Mouse (Mus musculus) MEL (cell line): ENCODE results near the gene Cyb5d1. TPM values are rescaled to one million over a fixed set of nuclear protein-coding genes. Genes with fewer than 3 reads are reported as not detected.

Source experiments
- DNase-seq: peaks from one replicate; pipeline ENCODE4 v3.0.0; 2011; ENCODE audit warnings: low read depth, low spot score
- H3K27ac ChIP-seq: 2 replicates; pipeline ENCODE4 v1.5.1; 2012; ENCODE audit warnings: low read depth, mild to moderate bottlenecking, control low read depth, low read length, moderate library complexity; ENCODE audit not compliant: control insufficient read depth
- H3K27me3 ChIP-seq, 2 experiments: fragments of 150-350 bp in 1 of 2; sonication (generic) in 1 of 2; 2 replicates each; pipeline ENCODE4 v1.6.1; 2012; ENCODE audit warnings: low read length in 2 of 2, mild to moderate bottlenecking in 2 of 2, improper control_type of control experiment in 1 of 2, moderate library complexity in 1 of 2; ENCODE audit not compliant: insufficient read depth in 2 of 2, control insufficient read depth in 1 of 2
- H3K36me3 ChIP-seq, 2 experiments: 2 replicates each; pipeline ENCODE4 v1.6.1; 2012 to 2014; ENCODE audit warnings: low read length in 2 of 2, improper control_type of control experiment in 1 of 2, inconsistent platforms in 1 of 2, mild to moderate bottlenecking in 1 of 2; ENCODE audit not compliant: insufficient read depth in 2 of 2, control insufficient read depth in 1 of 2
- H3K4me1 ChIP-seq, 2 experiments: fragments of 150-350 bp in 1 of 2; sonication (generic) in 1 of 2; 2 replicates each; pipeline ENCODE4 v1.6.1; 2012; ENCODE audit warnings: low read length in 2 of 2, improper control_type of control experiment in 1 of 2, mild to moderate bottlenecking in 1 of 2; ENCODE audit not compliant: insufficient read depth in 2 of 2, control insufficient read depth in 1 of 2
- H3K4me3 ChIP-seq, 2 experiments: fragments of 150-350 bp in 1 of 2; sonication (generic) in 1 of 2; 2 replicates each; pipeline ENCODE4 v1.5.1; 2012; ENCODE audit warnings: low read depth in 2 of 2, low read length in 2 of 2, mild to moderate bottlenecking in 2 of 2, moderate library complexity in 2 of 2, control low read depth in 1 of 2, improper control_type of control experiment in 1 of 2; ENCODE audit not compliant: control insufficient read depth in 1 of 2, insufficient read depth in 1 of 2
- H3K79me2 ChIP-seq: 2 replicates; pipeline ENCODE4 v1.6.1; 2012; ENCODE audit warnings: mild to moderate bottlenecking, low read length, moderate library complexity; ENCODE audit not compliant: control insufficient read depth, poor library complexity, insufficient read depth
- H3K9ac ChIP-seq: 2 replicates; pipeline ENCODE4 v1.6.1; 2012; ENCODE audit warnings: low read depth, mild to moderate bottlenecking, control low read depth, low read length, moderate library complexity; ENCODE audit not compliant: control insufficient read depth, poor library complexity, severe bottlenecking
- H3K9me3 ChIP-seq: fragments of 150-350 bp; sonication (generic); replicated peaks from 2 replicates; pipeline ENCODE4 v1.6.1; 2012; ENCODE audit warnings: mild to moderate bottlenecking, low read length, improper control_type of control experiment, moderate library complexity; ENCODE audit not compliant: insufficient read depth
- BHLHE40 ChIP-seq: IDR thresholded peaks from 2 replicates; pipeline ENCODE4 v1.6.1; 2012; ENCODE audit warnings: low read depth, mild to moderate bottlenecking, inconsistent platforms, low read length, improper control_type of control experiment, borderline replicate concordance
- CHD1 ChIP-seq: IDR thresholded peaks from 2 replicates; pipeline ENCODE4 v1.6.1; 2012; ENCODE audit warnings: low read depth, mild to moderate bottlenecking, inconsistent platforms, low read length, improper control_type of control experiment
- CHD2 ChIP-seq: IDR thresholded peaks from 2 replicates; pipeline ENCODE4 v1.6.1; 2011; ENCODE audit warnings: low read length, improper control_type of control experiment
- CTCF ChIP-seq, 3 experiments: IDR thresholded peaks in 2 of 3; conservative IDR thresholded peaks in 1 of 3; 2 replicates each; pipeline ENCODE4 v1.5.1; 2011 to 2012; ENCODE audit warnings: low read length in 3 of 3, low read depth in 2 of 3, mild to moderate bottlenecking in 2 of 3, improper control_type of control experiment in 1 of 3, inconsistent platforms in 1 of 3, mixed read lengths in 1 of 3, moderate library complexity in 1 of 3; ENCODE audit not compliant: control insufficient read depth in 1 of 3, insufficient read depth in 1 of 3, poor library complexity in 1 of 3, severe bottlenecking in 1 of 3
- E2F4 ChIP-seq: IDR thresholded peaks from 2 replicates; pipeline ENCODE4 v1.6.1; 2011; ENCODE audit warnings: low read depth, low read length, improper control_type of control experiment, borderline replicate concordance
- ELF1 ChIP-seq: IDR thresholded peaks from 2 replicates; pipeline ENCODE4 v1.6.1; 2014; ENCODE audit warnings: low read depth, mild to moderate bottlenecking, inconsistent platforms, low read length, improper control_type of control experiment, moderate library complexity
- EP300 ChIP-seq, 2 experiments: IDR thresholded peaks; 2 replicates each; pipeline ENCODE4 v1.6.1; 2011; ENCODE audit warnings: improper control_type of control experiment in 2 of 2, low read length in 2 of 2, low read depth in 1 of 2, mild to moderate bottlenecking in 1 of 2
- GABPA ChIP-seq: IDR thresholded peaks from 2 replicates; pipeline ENCODE4 v1.6.1; 2012; ENCODE audit warnings: low read depth, mild to moderate bottlenecking, inconsistent platforms, low read length, improper control_type of control experiment, moderate library complexity
- GATA1 ChIP-seq: IDR thresholded peaks from 2 replicates; pipeline ENCODE4 v1.6.1; 2011; ENCODE audit warnings: low read depth, low read length, improper control_type of control experiment
- HCFC1 ChIP-seq: IDR thresholded peaks from 2 replicates; pipeline ENCODE4 v1.6.1; 2012; ENCODE audit warnings: low read depth, mild to moderate bottlenecking, inconsistent platforms, low read length, improper control_type of control experiment, moderate library complexity
- JUND ChIP-seq: IDR thresholded peaks from 2 replicates; pipeline ENCODE4 v1.6.1; 2011; ENCODE audit warnings: low read depth, mild to moderate bottlenecking, improper control_type of control experiment, low read length
- KAT2A ChIP-seq: conservative IDR thresholded peaks from 2 replicates; pipeline ENCODE4 v1.6.1; 2012; ENCODE audit warnings: low read depth, low read length, improper control_type of control experiment, inconsistent platforms
- MAFK ChIP-seq: IDR thresholded peaks from 2 replicates; pipeline ENCODE4 v1.6.1; 2011; ENCODE audit warnings: low read depth, mild to moderate bottlenecking, low read length, improper control_type of control experiment, borderline replicate concordance
- MAX ChIP-seq: IDR thresholded peaks from 2 replicates; pipeline ENCODE4 v1.6.1; 2011; ENCODE audit warnings: low read length, improper control_type of control experiment
- MAZ ChIP-seq: IDR thresholded peaks from 2 replicates; pipeline ENCODE4 v1.6.1; 2012; ENCODE audit warnings: low read depth, mild to moderate bottlenecking, inconsistent platforms, low read length, improper control_type of control experiment
- MEF2A ChIP-seq: IDR thresholded peaks from 2 replicates; pipeline ENCODE4 v1.6.1; 2014; ENCODE audit warnings: low read depth, mild to moderate bottlenecking, inconsistent platforms, low read length, improper control_type of control experiment; ENCODE audit not compliant: poor library complexity, insufficient replicate concordance, severe bottlenecking; ENCODE audit errors: extremely low read depth
- MXI1 ChIP-seq: IDR thresholded peaks from 2 replicates; pipeline ENCODE4 v1.6.1; 2011; ENCODE audit warnings: mild to moderate bottlenecking, low read depth, low read length, improper control_type of control experiment
- MYC ChIP-seq: IDR thresholded peaks from 2 replicates; pipeline ENCODE4 v1.6.1; 2011; ENCODE audit warnings: low read depth, mild to moderate bottlenecking, low read length, improper control_type of control experiment, moderate library complexity
- NELFE ChIP-seq: IDR thresholded peaks from 2 replicates; pipeline ENCODE4 v1.6.1; 2011; ENCODE audit warnings: low read depth, low read length, improper control_type of control experiment
- NRF1 ChIP-seq: IDR thresholded peaks from 2 replicates; pipeline ENCODE4 v1.6.1; 2014; ENCODE audit warnings: low read depth, mild to moderate bottlenecking, inconsistent platforms, low read length, improper control_type of control experiment, moderate library complexity; ENCODE audit not compliant: poor library complexity, insufficient read depth, severe bottlenecking
- POLR2A ChIP-seq, 2 experiments: IDR thresholded peaks; 2 replicates each; pipeline ENCODE4 v1.6.1; 2011 to 2012; ENCODE audit warnings: low read length in 2 of 2, mild to moderate bottlenecking in 2 of 2, control low read depth in 1 of 2, improper control_type of control experiment in 1 of 2, low read depth in 1 of 2, moderate library complexity in 1 of 2; ENCODE audit not compliant: control insufficient read depth in 1 of 2, insufficient read depth in 1 of 2, poor library complexity in 1 of 2
- POLR2AphosphoS2 ChIP-seq: IDR thresholded peaks from 2 replicates; pipeline ENCODE4 v1.6.1; 2011; ENCODE audit warnings: low read length, improper control_type of control experiment
- POLR2AphosphoS5 ChIP-seq: IDR thresholded peaks from 2 replicates; pipeline ENCODE4 v1.6.1; 2012; ENCODE audit warnings: low read depth, borderline replicate concordance, mild to moderate bottlenecking, inconsistent platforms, low read length, moderate library complexity, mixed read lengths
- RAD21 ChIP-seq: IDR thresholded peaks from 2 replicates; pipeline ENCODE4 v1.6.1; 2011; ENCODE audit warnings: mild to moderate bottlenecking, low read depth, low read length, improper control_type of control experiment
- RCOR1 ChIP-seq: IDR thresholded peaks from 2 replicates; pipeline ENCODE4 v1.6.1; 2012; ENCODE audit warnings: low read depth, mild to moderate bottlenecking, inconsistent platforms, low read length, improper control_type of control experiment
- SIN3A ChIP-seq: IDR thresholded peaks from 2 replicates; pipeline ENCODE4 v1.6.1; 2012; ENCODE audit warnings: low read length, improper control_type of control experiment, inconsistent platforms
- SMC3 ChIP-seq: IDR thresholded peaks from 2 replicates; pipeline ENCODE4 v1.6.1; 2011; ENCODE audit warnings: low read depth, low read length, improper control_type of control experiment
- TAL1 ChIP-seq: IDR thresholded peaks from 2 replicates; pipeline ENCODE4 v1.6.1; 2012; ENCODE audit warnings: mild to moderate bottlenecking, inconsistent platforms, low read length, moderate library complexity, mixed read lengths
- TBP ChIP-seq: IDR thresholded peaks from 2 replicates; pipeline ENCODE4 v1.8.0; 2011; ENCODE audit warnings: low read depth, low read length, improper control_type of control experiment
- TCF12 ChIP-seq: IDR thresholded peaks from 2 replicates; pipeline ENCODE4 v1.6.1; 2014; ENCODE audit warnings: low read depth, mild to moderate bottlenecking, inconsistent platforms, low read length, improper control_type of control experiment, moderate library complexity
- USF1 ChIP-seq: IDR thresholded peaks from 2 replicates; pipeline ENCODE4 v1.6.1; 2014; ENCODE audit warnings: low read depth, mild to moderate bottlenecking, inconsistent platforms, low read length, improper control_type of control experiment, moderate library complexity
- USF2 ChIP-seq, 2 experiments: IDR thresholded peaks; 2 replicates each; pipeline ENCODE4 v1.6.1; 2011 to 2012; ENCODE audit warnings: improper control_type of control experiment in 2 of 2, low read length in 2 of 2, borderline replicate concordance in 1 of 2, inconsistent platforms in 1 of 2, low read depth in 1 of 2, mild to moderate bottlenecking in 1 of 2; ENCODE audit not compliant: insufficient read depth in 1 of 2
- ZC3H11A ChIP-seq: IDR thresholded peaks from 2 replicates; pipeline ENCODE4 v1.6.1; 2012; ENCODE audit warnings: low read depth, mild to moderate bottlenecking, inconsistent platforms, low read length, improper control_type of control experiment
- ZKSCAN1 ChIP-seq: IDR thresholded peaks from 2 replicates; pipeline ENCODE4 v1.6.1; 2012; ENCODE audit warnings: low read depth, mild to moderate bottlenecking, inconsistent platforms, low read length, improper control_type of control experiment, moderate library complexity
- ZMIZ1 ChIP-seq: IDR thresholded peaks from 2 replicates; pipeline ENCODE4 v1.6.1; 2012; ENCODE audit warnings: low read depth, mild to moderate bottlenecking, inconsistent platforms, low read length, improper control_type of control experiment, moderate library complexity
- ZNF384 ChIP-seq: IDR thresholded peaks from 2 replicates; pipeline ENCODE4 v1.6.1; 2012; ENCODE audit warnings: low read depth, mild to moderate bottlenecking, inconsistent platforms, low read length, improper control_type of control experiment
- polyA plus RNA-seq, 2 experiments: library from polyadenylated mRNA; stranded (reverse) in 1 of 2; unstranded in 1 of 2; fragments of >175 nt in 1 of 2; fragments of >200 nt in 1 of 2; gene quantifications; 2 replicates each; pipeline versions ENCODE4 v1.2.1 to v1.2.4; 2012; ENCODE audit warnings: low replicate concordance in 2 of 2, low read depth in 1 of 2; ENCODE audit not compliant: insufficient read length in 2 of 2, insufficient read depth in 1 of 2, missing spikeins in 1 of 2
- total RNA-seq: library from RNA; depleted of rRNA; stranded (reverse); fragments of 300-350 nt; gene quantifications from 2 replicates; pipeline ENCODE4 v1.2.3, GENCODE M21; 2012

Cyb5d1 gene
- total and polyA plus RNA-seq, 3 experiments = 21.3 to 39.6 TPM; not detected in 1

DNA sequence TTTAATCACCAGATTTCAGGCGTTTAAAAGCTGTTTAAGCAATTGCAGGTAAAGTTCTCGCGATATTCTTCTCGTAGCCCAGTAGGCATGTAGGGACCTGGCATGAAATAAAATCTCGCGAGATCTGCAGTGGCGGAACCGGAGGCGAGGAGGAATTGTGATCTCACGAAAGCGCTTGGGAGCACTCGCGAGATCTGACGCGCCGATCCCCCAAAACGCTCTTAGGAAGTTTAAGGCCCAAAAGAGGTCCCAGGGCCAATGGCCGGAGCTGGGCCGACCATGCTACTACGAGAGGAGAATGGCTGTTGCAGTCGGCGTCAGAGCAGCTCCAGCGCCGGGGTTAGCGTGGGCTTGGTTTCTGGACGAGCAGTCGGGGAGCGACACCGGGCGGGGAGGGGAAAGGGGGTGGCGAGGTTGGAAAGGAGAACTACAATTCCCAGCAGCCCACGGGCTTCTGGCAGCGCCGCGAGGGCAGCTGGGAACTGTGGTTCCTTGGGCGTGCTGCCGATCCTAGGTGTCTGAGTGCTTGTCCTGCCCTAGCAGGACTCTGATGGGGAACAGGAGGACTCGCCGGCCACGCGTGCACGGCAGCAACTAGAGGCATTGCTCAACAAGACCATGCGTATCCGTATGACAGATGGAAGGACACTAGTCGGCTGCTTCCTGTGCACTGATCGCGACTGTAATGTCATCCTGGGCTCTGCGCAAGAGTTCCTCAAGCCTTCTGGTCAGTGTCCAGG is 373 bp upstream of the Cyb5d1 start:
- peak overlapping the region; percentile 85 for H3K9ac ChIP-seq
- peaks cover 0 to 5% of the 10 kb centered on the region in 2 experiments; a peak in 3 of 4 replicates for H3K36me3 ChIP-seq
- peak overlapping the region; percentile 88 for H3K27ac ChIP-seq
- peak overlapping the region; percentile 54 to 67 for H3K4me3 ChIP-seq
- no peaks in the 10 kb centered on the region for H3K27me3 ChIP-seq
- DNase-seq = peak; percentile 100
- H3K79me2 ChIP-seq = peaks cover 9% of the 10 kb centered on the region
- H3K9me3 ChIP-seq = no peaks in the 10 kb centered on the region
- peaks cover 2 to 9% of the 10 kb centered on the region in 2 experiments; a peak in 3 of 4 replicates for H3K4me1 ChIP-seq
- TF ChIP-seq HCFC1 = peak; percentile 96
- TF ChIP-seq JUND = no peak
- no peak for TF ChIP-seq ZC3H11A
- TF ChIP-seq ZNF384 = no peak
- TF ChIP-seq KAT2A = peak; percentile 98
- TF ChIP-seq E2F4 = no peak
- TF ChIP-seq ZKSCAN1 = no peak
- TF ChIP-seq MEF2A = no peak
- TF ChIP-seq CTCF (IDR thresholded peaks at IDR 0.05 in 2 of 3, conservative IDR thresholded peaks at IDR 0.05 in 1 of 3; ENCODE audit: control insufficient read depth in 1 of 3, insufficient read depth in 1 of 3, low read depth in 2 of 3, low read length in 3 of 3, poor library complexity in 1 of 3, severe bottlenecking in 1 of 3) = no peak
- no peak for TF ChIP-seq RCOR1
- TF ChIP-seq CHD2 = peak; percentile 93
- TF ChIP-seq SMC3 = no peak; the same call in 1 of the 2 replicates
- no peak for TF ChIP-seq TBP
- peak; percentile 70 for TF ChIP-seq ELF1
- TF ChIP-seq NRF1 = peak; percentile 21; the same call in 1 of the 2 replicates
- no peak for TF ChIP-seq USF1
- TF ChIP-seq MXI1 = peak; percentile 83
- TF ChIP-seq SIN3A = no peak; the same call in 1 of the 2 replicates
- peak; percentile 85 for TF ChIP-seq MYC
- TF ChIP-seq ZMIZ1 = 0 out of 2 replicates have a peak, but pooled peaks have one; percentile 25
- no peak for TF ChIP-seq MAFK
- peak; percentile 21; the same call in 1 of the 2 replicates for TF ChIP-seq MAZ
- TF ChIP-seq USF2 (IDR thresholded peaks at IDR 0.05; ENCODE audit: borderline replicate concordance in 1 of 2, insufficient read depth in 1 of 2, low read depth in 1 of 2, low read length in 2 of 2) = no peak
- peak; percentile 68 to 70 for TF ChIP-seq POLR2A (IDR thresholded peaks at IDR 0.05; ENCODE audit: control insufficient read depth in 1 of 2, insufficient read depth in 1 of 2, low read depth in 1 of 2, low read length in 2 of 2, poor library complexity in 1 of 2)
- no peak for TF ChIP-seq EP300 (IDR thresholded peaks at IDR 0.05; ENCODE audit: low read depth in 1 of 2, low read length in 2 of 2)
- TF ChIP-seq POLR2AphosphoS2 = peak; percentile 47
- TF ChIP-seq GATA1 = no peak
- TF ChIP-seq POLR2AphosphoS5 = no peak
- TF ChIP-seq RAD21 = no peak
- TF ChIP-seq BHLHE40 = no peak
- TF ChIP-seq TCF12 = peak; percentile 34; the same call in 1 of the 2 replicates
- TF ChIP-seq GABPA = no peak; the same call in 1 of the 2 replicates
- TF ChIP-seq MAX = peak; percentile 82
- TF ChIP-seq NELFE = peak; percentile 73
- no peak for TF ChIP-seq TAL1
- TF ChIP-seq CHD1 = no peak
